Mouse (Mus musculus) heart, embryonic 13.5 days (tissue): ENCODE data around the gene 2210016L21Rik. TPM values are rescaled to one million over a fixed set of nuclear protein-coding genes. Genes with fewer than 3 reads are reported as not detected.
"Not testable (repeated sequence)": the region's sequence is repeated elsewhere in the genome, so short reads cannot be mapped to it uniquely, and the experiment has no call there.

Experiments used
- ATAC-seq: fragments of 200-750 bp; cut with Nextera tagmentation; 2 replicates; pipeline ENCODE4 v1.8.0; 2017; ENCODE audit warnings: moderate TSS enrichment; ENCODE audit not compliant: insufficient number of reproducible peaks, low FRiP score, low TSS enrichment; ENCODE audit errors: extremely low read depth
- H3K27ac ChIP-seq: fragments of 300-500 bp; sonication (generic); replicated peaks from 2 replicates; pipeline ENCODE4 v1.5.1; 2015; ENCODE audit warnings: moderate library complexity, mild to moderate bottlenecking, inconsistent platforms
- H3K27me3 ChIP-seq: fragments of 300-500 bp; sonication (generic); replicated peaks from 2 replicates; pipeline ENCODE4 v1.6.1; 2015; ENCODE audit warnings: mild to moderate bottlenecking, inconsistent platforms
- H3K36me3 ChIP-seq: fragments of 300-500 bp; sonication (generic); 2 replicates; pipeline ENCODE4 v1.6.1; 2015; ENCODE audit warnings: mild to moderate bottlenecking, inconsistent platforms
- H3K4me1 ChIP-seq: fragments of 300-500 bp; sonication (generic); 2 replicates; pipeline ENCODE4 v1.6.1; 2015; ENCODE audit warnings: inconsistent platforms
- H3K4me2 ChIP-seq: fragments of 300-500 bp; sonication (generic); 2 replicates; pipeline ENCODE4 v1.6.1; 2015; ENCODE audit warnings: inconsistent platforms, mild to moderate bottlenecking, moderate library complexity
- H3K4me3 ChIP-seq: fragments of 300-500 bp; sonication (generic); 2 replicates; pipeline ENCODE4 v1.5.1; 2015; ENCODE audit warnings: moderate library complexity, mild to moderate bottlenecking, inconsistent platforms
- H3K9ac ChIP-seq: fragments of 300-500 bp; sonication (generic); 2 replicates; pipeline ENCODE4 v1.6.1; 2015; ENCODE audit warnings: inconsistent platforms, mild to moderate bottlenecking, moderate library complexity
- H3K9me3 ChIP-seq: fragments of 300-500 bp; sonication (generic); 2 replicates; pipeline ENCODE4 v1.6.1; 2016; ENCODE audit warnings: inconsistent platforms
- WGBS: fragments of 180-500 bp; shearing (Covaris S2); methylation state at CpG from one replicate; pipeline ENCODE4 v1.1.7; 2015; ENCODE audit warnings: mixed read lengths; 5-methylcytosine and 5-hydroxymethylcytosine counted together
- polyA plus RNA-seq: library from polyadenylated mRNA; unstranded; fragments of >200 nt; fragmentation: Nextera tagmentation; extraction: Ambion mirVana; gene quantifications from 2 replicates; pipeline ENCODE4 v1.2.1, GENCODE M21; 2015

Gene 2210016L21Rik
- polyA plus RNA-seq, 1 experiment from 2014 or later, result 37.4 TPM

DNA sequence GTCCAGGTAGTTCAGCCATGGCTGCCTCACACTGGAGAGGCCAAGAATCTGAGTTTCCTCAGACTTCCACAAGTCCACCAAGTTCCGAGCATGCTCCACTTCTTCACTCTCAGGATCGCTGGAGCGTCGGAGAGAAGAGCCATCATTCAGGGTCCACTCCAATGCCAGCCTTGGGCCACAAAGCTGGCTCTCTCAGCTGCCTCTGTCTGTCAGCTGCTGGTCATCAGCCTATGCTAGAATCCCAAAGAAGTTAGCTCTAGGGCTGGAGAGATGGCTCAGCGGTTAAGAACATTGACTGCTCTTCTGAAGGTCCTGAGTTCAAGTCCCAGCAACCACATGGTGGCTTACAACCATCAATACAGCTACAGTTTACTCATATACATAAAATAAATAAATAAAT, 24.6 kb upstream of the 2210016L21Rik start:
- not testable (repeated sequence) for H3K27ac ChIP-seq, H3K36me3 ChIP-seq, H3K27me3 ChIP-seq, H3K4me2 ChIP-seq, H3K4me3 ChIP-seq, H3K4me1 ChIP-seq, H3K9ac ChIP-seq, H3K9me3 ChIP-seq, ATAC-seq
- WGBS, result 85% methylated on average over 5 of the region's 5 CpGs

DNA sequence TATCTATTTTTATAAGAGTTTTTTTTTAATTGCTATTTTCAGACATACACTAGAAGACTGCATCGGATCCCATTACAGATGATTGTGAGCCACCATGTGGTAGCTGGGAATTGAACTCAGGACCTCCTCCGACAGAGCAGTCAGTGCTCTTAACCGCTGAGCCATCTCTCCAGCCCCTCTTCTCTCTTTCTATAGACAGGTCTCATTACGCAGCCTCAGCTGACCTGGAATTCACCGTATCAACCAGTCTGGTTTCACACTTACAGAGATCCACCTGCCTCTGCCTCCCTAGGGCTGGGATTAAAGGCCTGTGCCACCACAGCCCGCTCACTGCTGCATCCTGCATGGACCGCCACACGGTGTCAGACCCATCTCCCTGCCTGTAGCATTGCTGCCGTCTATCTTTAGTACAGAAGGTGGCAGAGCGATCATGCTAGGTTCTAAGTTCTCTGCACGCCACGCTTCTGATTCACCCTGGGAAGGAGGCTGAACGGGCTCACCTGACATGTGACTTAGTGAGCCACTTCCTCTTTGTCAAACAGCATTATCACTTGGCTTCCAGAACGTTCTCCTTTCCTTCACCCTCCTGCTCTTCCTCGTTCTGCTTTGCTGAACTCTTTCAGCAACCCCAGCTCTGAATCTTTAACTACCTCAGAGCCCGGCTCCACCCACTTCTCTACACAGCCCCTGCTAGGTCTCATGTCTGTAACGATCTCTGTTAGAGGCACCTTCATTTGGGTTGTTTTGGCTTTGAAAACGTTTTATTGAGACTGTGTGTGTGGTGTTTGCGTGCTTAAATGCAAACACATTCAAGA, 20.2 kb upstream of the 2210016L21Rik start:
- Histone ChIP-seq H3K4me3 (no peak overlapping the region), H3K4me2 (no peak overlapping the region), H3K9ac (no peak overlapping the region), H3K27ac (no peak overlapping the region), H3K27me3 (no peaks in the 10 kb centered on the region), H3K9me3 (no peaks in the 10 kb centered on the region), H3K36me3 (no peaks in the 10 kb centered on the region), H3K4me1 (peaks cover 6% of the 10 kb centered on the region)
- no peak for ATAC-seq
- 65% methylated on average over 19 of the region's 19 CpGs for WGBS

GRCm38 (mm10) chr5:114922366-114922731, 19.6 kb upstream of the 2210016L21Rik start:
- Histone ChIP-seq H3K9ac (no peak overlapping the region), H3K27me3 (no peaks in the 10 kb centered on the region), H3K27ac (no peak overlapping the region), H3K4me3 (no peak overlapping the region), H3K4me2 (no peak overlapping the region), H3K9me3 (no peaks in the 10 kb centered on the region), H3K4me1 (peaks cover 6% of the 10 kb centered on the region), H3K36me3 (no peaks in the 10 kb centered on the region)
- WGBS, result 58% methylated on average over 10 of the region's 10 CpGs
- ATAC-seq, result peak; percentile 74; the same call in 1 of the 2 replicates

GRCm38 (mm10) chr5:114922998-114923473, 18.9 kb upstream of the 2210016L21Rik start, which contains the start of gene Oasl1:
Gene Oasl1, plus strand, starts transcription at chr5:114923240.
- Histone ChIP-seq H3K27me3 (no peaks in the 10 kb centered on the region), H3K9me3 (no peaks in the 10 kb centered on the region), H3K4me1 (peaks cover 6% of the 10 kb centered on the region), H3K36me3 (no peaks in the 10 kb centered on the region), H3K27ac (no peak within 1 kb of the TSS), H3K4me2 (peak within 1 kb of the TSS; percentile 64), H3K4me3 (peak within 1 kb of the TSS; percentile 42), H3K9ac (peak within 1 kb of the TSS; percentile 64)
- WGBS, result 34% methylated on average over 15 of the region's 15 CpGs
- ATAC-seq, result no peak

GRCm38 (mm10) chr5:114926153-114926684, 15.7 kb upstream of the 2210016L21Rik start:
- Histone ChIP-seq H3K9ac (no peak overlapping the region), H3K4me3 (no peak overlapping the region), H3K27ac (no peak overlapping the region), H3K4me1 (peaks cover 6% of the 10 kb centered on the region), H3K27me3 (no peaks in the 10 kb centered on the region), H3K4me2 (no peak overlapping the region), H3K36me3 (no peaks in the 10 kb centered on the region), H3K9me3 (no peaks in the 10 kb centered on the region)
- ATAC-seq, result no peak
- 54% methylated on average over 1 of the region's 1 CpGs for WGBS

DNA sequence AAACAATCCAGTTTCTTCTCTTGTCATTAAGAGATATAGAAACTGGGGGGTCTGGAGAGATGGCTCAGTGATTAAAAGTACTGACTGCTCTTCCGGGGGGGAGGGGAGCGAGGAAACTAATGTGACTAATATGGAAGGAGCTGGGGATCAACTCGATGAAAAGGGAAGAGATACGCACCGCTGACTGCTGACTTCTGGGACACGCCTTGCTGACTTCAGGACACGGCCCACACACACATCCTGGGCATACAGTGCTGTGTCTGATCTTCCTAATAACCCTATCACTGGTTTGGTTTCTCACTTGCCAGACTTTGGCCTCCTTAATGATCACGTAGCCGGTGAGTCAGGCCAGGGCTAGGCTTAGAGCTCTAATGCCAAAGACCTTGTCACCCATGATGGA, 15.2 kb upstream of the 2210016L21Rik start:
- H3K4me2 ChIP-seq, result no peak overlapping the region
- no peaks in the 10 kb centered on the region for H3K9me3 ChIP-seq
- no peaks in the 10 kb centered on the region for H3K36me3 ChIP-seq
- no peak overlapping the region for H3K9ac ChIP-seq
- ATAC-seq, result no peak
- H3K27me3 ChIP-seq, result no peaks in the 10 kb centered on the region
- H3K4me1 ChIP-seq, result peaks cover 6% of the 10 kb centered on the region
- 73% methylated on average over 9 of the region's 9 CpGs for WGBS
- no peak overlapping the region for H3K27ac ChIP-seq
- H3K4me3 ChIP-seq, result no peak overlapping the region

DNA sequence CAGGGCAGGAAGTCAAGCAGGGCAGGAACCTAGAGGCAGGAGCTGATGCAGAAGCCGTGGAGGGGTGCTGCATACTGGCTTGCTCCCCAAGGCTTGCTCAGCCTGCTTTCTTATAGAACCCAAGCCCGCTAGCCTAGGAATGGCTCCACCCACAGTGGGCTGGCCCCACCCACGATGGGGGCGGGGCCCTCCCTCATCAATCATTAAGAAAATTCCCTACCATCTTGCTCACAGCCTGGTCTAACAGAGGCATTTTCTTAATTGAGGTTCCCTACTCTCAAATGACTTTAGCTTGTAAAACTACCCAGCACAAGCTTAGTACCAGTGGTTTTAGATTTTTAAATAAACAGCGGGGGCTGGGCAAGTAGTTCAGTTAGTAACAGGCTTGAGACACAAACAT, 10.3 kb upstream of the 2210016L21Rik start:
- H3K4me3 ChIP-seq, result no peak overlapping the region
- no peak overlapping the region for H3K9ac ChIP-seq
- H3K36me3 ChIP-seq, result no peaks in the 10 kb centered on the region
- H3K4me1 ChIP-seq, result no peaks in the 10 kb centered on the region
- no peaks in the 10 kb centered on the region for H3K9me3 ChIP-seq
- H3K4me2 ChIP-seq, result no peak overlapping the region
- ATAC-seq, result no peak
- WGBS, result 51% methylated on average over 5 of the region's 5 CpGs
- no peaks in the 10 kb centered on the region for H3K27me3 ChIP-seq
- no peak overlapping the region for H3K27ac ChIP-seq

DNA sequence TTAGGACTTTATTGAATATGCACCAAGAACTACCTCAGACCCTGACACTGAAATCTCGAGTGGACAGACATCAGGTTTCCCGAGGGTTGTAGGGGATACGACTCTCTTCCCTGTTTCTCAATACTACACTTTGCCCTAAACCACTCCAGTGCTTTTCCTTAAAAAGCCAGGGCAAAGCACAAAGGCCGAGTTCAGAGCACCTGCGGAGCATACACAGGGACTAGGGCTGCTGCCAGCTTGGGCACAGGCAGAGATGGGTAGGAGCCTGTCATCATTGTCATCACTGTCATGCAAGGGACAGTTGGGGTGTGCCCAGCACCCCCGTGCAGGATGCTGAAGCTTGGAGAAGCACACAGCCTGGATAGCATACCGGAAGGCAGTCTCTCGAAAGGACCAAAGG, 8.8 kb upstream of the 2210016L21Rik start:
- 80% methylated on average over 8 of the region's 8 CpGs for WGBS
- ATAC-seq, result no peak
- H3K4me1 ChIP-seq, result no peaks in the 10 kb centered on the region

GRCm38 (mm10) chr5:114935838-114936237, 6.1 kb upstream of the 2210016L21Rik start:
- no peak overlapping the region for H3K27ac ChIP-seq
- no peak overlapping the region for H3K4me2 ChIP-seq
- 45% methylated on average over 3 of the region's 3 CpGs for WGBS
- ATAC-seq, result no peak
- H3K9me3 ChIP-seq, result peaks cover 5% of the 10 kb centered on the region; the same call in 1 of the 2 replicates
- no peaks in the 10 kb centered on the region for H3K4me1 ChIP-seq
- no peak overlapping the region for H3K9ac ChIP-seq
- no peaks in the 10 kb centered on the region for H3K27me3 ChIP-seq
- no peak overlapping the region for H3K4me3 ChIP-seq
- no peaks in the 10 kb centered on the region for H3K36me3 ChIP-seq

More for the DNA sequence above, 8.8 kb upstream of the 2210016L21Rik start:
- Histone ChIP-seq H3K9me3 (no peaks in the 10 kb centered on the region; the same call in 1 of the 2 replicates), H3K4me2 (no peak overlapping the region), H3K4me3 (no peak overlapping the region), H3K9ac (no peak overlapping the region), H3K27ac (no peak overlapping the region), H3K36me3 (no peaks in the 10 kb centered on the region), H3K27me3 (no peaks in the 10 kb centered on the region)

GRCm38 (mm10) chr5:114941138-114941537, 820 bp upstream of the 2210016L21Rik start:
- not testable (repeated sequence) for H3K4me1 ChIP-seq, H3K9me3 ChIP-seq, H3K27me3 ChIP-seq, H3K27ac ChIP-seq, H3K9ac ChIP-seq, ATAC-seq, H3K4me3 ChIP-seq, H3K4me2 ChIP-seq
- H3K36me3 ChIP-seq, result peaks cover 14% of the 10 kb centered on the region
- WGBS, result 54% methylated on average over 3 of the region's 3 CpGs

DNA sequence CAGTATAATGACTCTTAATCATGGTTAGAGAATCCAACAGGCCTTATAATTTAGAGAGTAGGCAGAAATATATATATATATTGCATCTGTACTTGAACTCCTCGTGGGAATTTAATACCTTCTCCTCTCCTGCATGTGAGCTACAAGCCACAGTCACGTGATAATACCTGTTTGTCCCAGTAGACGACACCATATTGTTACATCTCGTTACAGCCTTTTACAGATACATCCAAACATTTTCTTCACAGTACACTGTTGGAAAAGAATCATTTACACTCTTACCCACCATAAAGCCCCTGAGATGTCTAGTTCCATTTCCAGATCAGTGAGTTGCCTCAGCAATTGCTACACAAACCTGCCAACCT, 790 bp downstream of the 2210016L21Rik start:
- H3K4me3 ChIP-seq, result peak overlapping the region; percentile 65
- H3K9me3 ChIP-seq, result peaks cover 5% of the 10 kb centered on the region; the same call in 1 of the 2 replicates
- peaks cover 8% of the 10 kb centered on the region for H3K4me1 ChIP-seq
- ATAC-seq, result no peak
- peak overlapping the region; percentile 72 for H3K4me2 ChIP-seq
- no peak overlapping the region for H3K27ac ChIP-seq
- 45% methylated on average over 4 of the region's 4 CpGs for WGBS
- peak overlapping the region; percentile 89 for H3K9ac ChIP-seq
- H3K36me3 ChIP-seq, result peaks cover 30% of the 10 kb centered on the region
- H3K27me3 ChIP-seq, result no peaks in the 10 kb centered on the region

DNA sequence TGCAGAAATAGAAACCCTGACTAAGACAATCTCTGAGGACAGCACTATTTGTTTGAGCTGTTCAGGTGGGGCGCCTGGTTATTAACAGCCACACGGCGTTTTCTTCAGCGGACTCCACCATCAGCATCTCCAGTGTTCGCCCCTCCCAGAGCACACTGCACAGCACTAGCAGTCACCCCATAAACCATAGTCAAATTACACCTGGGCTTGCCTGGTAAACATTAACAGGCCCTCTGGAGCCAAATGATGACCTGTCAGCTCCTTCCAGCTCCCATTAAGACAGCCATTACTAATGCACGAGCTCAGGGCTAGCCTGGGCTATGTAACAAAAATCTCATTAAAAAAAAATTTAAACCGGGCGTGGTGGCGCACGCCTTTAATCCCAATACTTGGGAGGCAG, 3.1 kb downstream of the 2210016L21Rik start:
- Histone ChIP-seq H3K9me3 (no peaks in the 10 kb centered on the region), H3K9ac (no peak overlapping the region), H3K27ac (no peak overlapping the region), H3K36me3 (peaks cover 52% of the 10 kb centered on the region), H3K27me3 (no peaks in the 10 kb centered on the region), H3K4me2 (no peak overlapping the region), H3K4me3 (no peak overlapping the region), H3K4me1 (peaks cover 20% of the 10 kb centered on the region)
- 92% methylated on average over 10 of the region's 10 CpGs for WGBS
- no peak for ATAC-seq
